Mouse (Mus musculus): ENCODE measurements around the gene Mgme1. TPM values are rescaled to one million over a fixed set of nuclear protein-coding genes. Genes with fewer than 3 reads are reported as not detected.

Gene Mgme1
- total RNA-seq, 1 experiment from 2014 or later = 14.6 TPM

GRCm38 (mm10) chr2:144305721-144306294, 35.3 kb downstream of the Mgme1 start:
- peak; percentile 25 for DNase-seq

- no peak for DNase-seq
Observed at GRCm38 (mm10) chr2:144308561-144308960, 38.1 kb downstream of the Mgme1 start.

- no peak for DNase-seq
Observed at GRCm38 (mm10) chr2:144310273-144310672, 39.8 kb downstream of the Mgme1 start.

GRCm38 (mm10) chr2:144311372-144311771, 40.9 kb downstream of the Mgme1 start:
- no peak for DNase-seq

GRCm38 (mm10) chr2:144324218-144324617, 53.8 kb downstream of the Mgme1 start:
- no peak for DNase-seq

- DNase-seq = no peak
Observed at GRCm38 (mm10) chr2:144329451-144329850, 59.0 kb downstream of the Mgme1 start.

- DNase-seq = no peak
Observed at GRCm38 (mm10) chr2:144329937-144330336, 59.5 kb downstream of the Mgme1 start.

- no peak for DNase-seq
Observed at GRCm38 (mm10) chr2:144330352-144330959, 60.0 kb downstream of the Mgme1 start.

Other genes with a start within 250 kb of the Mgme1 start
- not detected in 2 replicates for gene Banf2, start 237.6 kb upstream of the Mgme1 start, total RNA-seq (2021)
- gene Snx5, start 243 bp downstream of the Mgme1 start, total RNA-seq (2021) = 96.5 and 114 TPM in 2 replicates
- not detected in 2 replicates for gene Ovol2, start 61.5 kb downstream of the Mgme1 start, total RNA-seq (2021)
- gene Kat14, start 98.3 kb downstream of the Mgme1 start, total RNA-seq (2021) = 25.3 and 28.0 TPM in 2 replicates
- gene Pet117, start 98.3 kb downstream of the Mgme1 start, total RNA-seq (2021) = 8.0 and 10.4 TPM in 2 replicates

All from adrenal gland, postnatal 14 days (tissue).